Mouse (Mus musculus): ENCODE measurements around the gene Epas1.
A peak's percentile ranks its signal among the peaks of the same experiment; 100 is the strongest.

Epas1 gene

GRCm38 (mm10) chr17:86753130-86753821 lies at the start of gene Epas1:
Epas1 (plus strand) TSS chr17:86753700.
- DNase-seq: peak; percentile 53

- no peak for DNase-seq
Observed at GRCm38 (mm10) chr17:86705236-86705635, 48.3 kb upstream of the Epas1 start.

GRCm38 (mm10) chr17:86706467-86706866 lies 47.0 kb upstream of the Epas1 start:
- no peak for DNase-seq

- DNase-seq: no peak
Observed at GRCm38 (mm10) chr17:86709803-86710202, 43.7 kb upstream of the Epas1 start.

GRCm38 (mm10) chr17:86710379-86710778 lies 43.1 kb upstream of the Epas1 start:
- DNase-seq: no peak

GRCm38 (mm10) chr17:86711949-86712348 lies 41.6 kb upstream of the Epas1 start:
- no peak for DNase-seq

GRCm38 (mm10) chr17:86712601-86713000 lies 40.9 kb upstream of the Epas1 start:
- DNase-seq: no peak

- DNase-seq: no peak
Observed at GRCm38 (mm10) chr17:86713591-86713990, 39.9 kb upstream of the Epas1 start.

- no peak for DNase-seq
Observed at GRCm38 (mm10) chr17:86724786-86725415, 28.6 kb upstream of the Epas1 start.

- DNase-seq: no peak
Observed at GRCm38 (mm10) chr17:86726480-86726879, 27.0 kb upstream of the Epas1 start.

GRCm38 (mm10) chr17:86727031-86727430 lies 26.5 kb upstream of the Epas1 start:
- no peak for DNase-seq

- DNase-seq: no peak
Observed at GRCm38 (mm10) chr17:86731273-86731672, 22.2 kb upstream of the Epas1 start.

- peak; percentile 14 to 21 for DNase-seq
Observed at GRCm38 (mm10) chr17:86732024-86732423, 21.5 kb upstream of the Epas1 start.

- no peak for DNase-seq
Observed at GRCm38 (mm10) chr17:86732522-86732921, 21.0 kb upstream of the Epas1 start.

- DNase-seq: no peak
Observed at GRCm38 (mm10) chr17:86733644-86734043, 19.9 kb upstream of the Epas1 start.

- no peak for DNase-seq
Observed at GRCm38 (mm10) chr17:86738477-86738876, 15.0 kb upstream of the Epas1 start.

GRCm38 (mm10) chr17:86743351-86743941 lies 10.1 kb upstream of the Epas1 start:
- DNase-seq: no peak

GRCm38 (mm10) chr17:86744943-86745342 lies 8.6 kb upstream of the Epas1 start:
- DNase-seq: no peak

- no peak for DNase-seq
Observed at GRCm38 (mm10) chr17:86751373-86751871, 2.1 kb upstream of the Epas1 start.

- DNase-seq: peak; percentile 12 to 17
Observed at GRCm38 (mm10) chr17:86753931-86754805, 668 bp downstream of the Epas1 start.

- DNase-seq: peak in 1 of 2 experiments; percentile 7
Observed at GRCm38 (mm10) chr17:86754806-86755571, 1.5 kb downstream of the Epas1 start.

GRCm38 (mm10) chr17:86755581-86756195 lies 2.2 kb downstream of the Epas1 start:
- DNase-seq: no peak

Measured in cerebellum, adult 18-20 months (tissue).